ENCODE assay signal across 8 mouse cellular contexts in genomic region chr10:62336601-62337578, GRCm38 (mm10). TPM values are rescaled to one million over a fixed set of nuclear protein-coding genes. Genes with fewer than 3 reads are reported as not detected.
A peak's percentile ranks its signal among the peaks of the same experiment; 100 is the strongest.
DNase-seq lines count a peak whose midpoint lies in the region; ATAC-seq and TF ChIP-seq lines count a peak whose summit lies in the region.

No protein-coding gene starts in this region.

- H3K4me2 ChIP-seq in embryonic facial prominence, embryonic 11.5 days (ENCODE audit: low read depth, low read length) = no peak overlapping the region
- no peak overlapping the region; the same call in 1 of the 2 replicates for H3K4me2 ChIP-seq in kidney, postnatal 0 days (ENCODE audit: low read length)

- H3K36me3 ChIP-seq in embryonic facial prominence, embryonic 11.5 days (replicated peaks; ENCODE audit: control insufficient read depth, insufficient read depth, low read depth, low read length) = no peaks in the 10 kb centered on the region
- no peaks in the 10 kb centered on the region for H3K36me3 ChIP-seq in kidney, postnatal 0 days (ENCODE audit: insufficient read depth, low read length)

- no peak overlapping the region; the same call in 1 of the 2 replicates for H3K9ac ChIP-seq in embryonic facial prominence, embryonic 11.5 days (replicated peaks; ENCODE audit: low read length)
- no peak overlapping the region for H3K9ac ChIP-seq in kidney, postnatal 0 days (ENCODE audit: low read depth, low read length)

- H3K27ac ChIP-seq in left cerebral cortex, adult 2 months = peak overlapping the region; percentile 53; the same call in 1 of the 2 replicates
- H3K27ac ChIP-seq in embryonic facial prominence, embryonic 11.5 days (replicated peaks; ENCODE audit: low read depth, low read length) = 0 out of 2 replicates have a peak overlapping the region, but pooled peaks have one; percentile 35
- peak overlapping the region; percentile 39 for H3K27ac ChIP-seq in kidney, postnatal 0 days

- intact Hi-C loops in left cerebral cortex, adult 2 months (cut with DNase I) = no loop called here
- intact Hi-C loops in left cerebral cortex, postnatal 36 days (cut with DNase I) = no loop called here

- ATAC-seq in embryonic facial prominence, embryonic 11.5 days (replicated peaks; ENCODE audit: insufficient number of reproducible peaks, low FRiP score, low TSS enrichment, low read depth) = no peak
- ATAC-seq in kidney, postnatal 0 days (replicated peaks; ENCODE audit: low FRiP score, low read depth) = no peak

- H3K4me3 ChIP-seq in left cerebral cortex, adult 2 months = no peak overlapping the region
- H3K4me3 ChIP-seq in embryonic facial prominence, embryonic 11.5 days (ENCODE audit: low read depth, low read length) = no peak overlapping the region
- H3K4me3 ChIP-seq in kidney, postnatal 0 days (replicated peaks; ENCODE audit: low read depth, low read length) = no peak overlapping the region

- no peaks in the 10 kb centered on the region; the same call in 1 of the 2 replicates for H3K4me1 ChIP-seq in embryonic facial prominence, embryonic 11.5 days (ENCODE audit: control insufficient read depth, insufficient read depth, low read length)
- H3K4me1 ChIP-seq in kidney, postnatal 0 days (replicated peaks; ENCODE audit: insufficient read depth, low read length) = peaks cover 40% of the 10 kb centered on the region

- WGBS in embryonic facial prominence, embryonic 11.5 days = 26% methylated on average over 12 of the region's 12 CpGs
- 26% methylated on average over 12 of the region's 12 CpGs for WGBS in kidney, postnatal 0 days

- no peak for TF ChIP-seq CTCF in left cerebral cortex, adult 2 months (IDR thresholded peaks at IDR 0.05)
- TF ChIP-seq CTCF in kidney, postnatal 0 days (IDR thresholded peaks at IDR 0.05; ENCODE audit: low read depth) = no peak

- no peaks in the 10 kb centered on the region for H3K9me3 ChIP-seq in embryonic facial prominence, embryonic 11.5 days (replicated peaks; ENCODE audit: control insufficient read depth, low read length)
- no peaks in the 10 kb centered on the region for H3K9me3 ChIP-seq in kidney, postnatal 0 days (replicated peaks; ENCODE audit: low read length)

- no peaks in the 10 kb centered on the region for H3K27me3 ChIP-seq in embryonic facial prominence, embryonic 11.5 days (ENCODE audit: control insufficient read depth, insufficient read depth, low read length)
- H3K27me3 ChIP-seq in kidney, postnatal 0 days (ENCODE audit: insufficient read depth, low read length) = no peaks in the 10 kb centered on the region

- DNase-seq in left cerebral cortex, adult 2 months (ENCODE audit: extremely low spot score in 1 of 2, low spot score in 2 of 2) = no peak
- DNase-seq in left cerebral cortex, postnatal 36 days (ENCODE audit: low spot score in 2 of 2) = no peak
- DNase-seq in embryonic facial prominence, embryonic 11.5 days (ENCODE audit: low spot score) = peak; percentile 31
- DNase-seq in kidney, postnatal 0 days (ENCODE audit: low spot score) = peak; percentile 29
- DNase-seq in lung, postnatal 4 days = peak; percentile 80 to 85
- DNase-seq in layer of hippocampus, postnatal 10 days (ENCODE audit: low spot score in 2 of 2) = no peak
- no peak for DNase-seq in spleen, postnatal 36 days (ENCODE audit: low spot score in 2 of 2)
- DNase-seq in frontal cortex, postnatal 10 days (ENCODE audit: low spot score in 2 of 2) = no peak

RNA-seq across cellular contexts. Expression of gene Hk1, which starts 42.8 kb away (rescaled TPM):
- total RNA-seq in left cerebral cortex, adult 2 months (2021) = 100 to 1,000 TPM; 298 to 310 TPM
- 100 to 1,000 TPM; 310 to 327 TPM for total RNA-seq in left cerebral cortex, postnatal 36 days (2021)
- 19.9 and 21.6 TPM in 2 replicates for polyA plus RNA-seq in embryonic facial prominence, embryonic 11.5 days (2014; fragmentation: Nextera tagmentation; extraction: Ambion mirVana)
- polyA plus RNA-seq in kidney, postnatal 0 days (2015; fragmentation: Nextera tagmentation; extraction: Ambion mirVana) = 62.6 and 68.3 TPM in 2 replicates
- total RNA-seq in layer of hippocampus, postnatal 10 days (2021) = 100 to 1,000 TPM; 280 to 294 TPM

Comparison
In these comparisons a context has a peak if more than half of its experiments do, and no peak if none do; other contexts are left out.
1. DNase-seq: peak in embryonic facial prominence, embryonic 11.5 days (single experiment), kidney, postnatal 0 days (single experiment) and lung, postnatal 4 days (2 of 2); none in left cerebral cortex, adult 2 months (0 of 2), left cerebral cortex, postnatal 36 days (0 of 2), layer of hippocampus, postnatal 10 days (0 of 2), spleen, postnatal 36 days (0 of 2) and frontal cortex, postnatal 10 days (0 of 2).
2. Peak in every context shown above with its lines, with median percentiles within 50 percentile points of each other: H3K27ac ChIP-seq.